Mouse (Mus musculus) olfactory bulb, adult 2 months (tissue): ENCODE data around the gene Tekt5. TPM values are rescaled to one million over a fixed set of nuclear protein-coding genes. Genes with fewer than 3 reads are reported as not detected.

Experiments used
- H3K27ac ChIP-seq: fragments of 200-500 bp; 2 replicates; pipeline ENCODE4 v1.5.1; 2012; ENCODE audit warnings: low read depth, low read length; ENCODE audit not compliant: insufficient read depth
- H3K4me1 ChIP-seq: fragments of 200-500 bp; 2 replicates; pipeline ENCODE4 v1.6.1; 2012; ENCODE audit warnings: low read length; ENCODE audit not compliant: control insufficient read depth, insufficient read depth
- H3K4me3 ChIP-seq: fragments of 200-500 bp; 2 replicates; pipeline ENCODE4 v1.5.1; 2012; ENCODE audit warnings: mild to moderate bottlenecking, low read depth, low read length, moderate library complexity; ENCODE audit not compliant: insufficient read depth
- CTCF ChIP-seq: fragments of 200-500 bp; IDR thresholded peaks from 2 replicates; pipeline ENCODE4 v1.5.1; 2012; ENCODE audit warnings: low read depth, mild to moderate bottlenecking, low read length, moderate library complexity; ENCODE audit not compliant: insufficient read depth
- POLR2A ChIP-seq: fragments of 200-500 bp; IDR thresholded peaks from 2 replicates; pipeline ENCODE4 v1.6.1; 2012; ENCODE audit warnings: mild to moderate bottlenecking, low read depth, low read length, moderate library complexity; ENCODE audit not compliant: insufficient read depth
- WGBS: fragments of 180-500 bp; shearing (Covaris S2); methylation state at CpG from one replicate; pipeline ENCODE4 v1.1.7; 2018; 5-methylcytosine and 5-hydroxymethylcytosine counted together
- polyA plus RNA-seq: library from polyadenylated mRNA; stranded (reverse); fragments of >200 nt; gene quantifications from 2 replicates; pipeline ENCODE4 v1.2.4, GENCODE M21; 2012; ENCODE audit warnings: low replicate concordance; ENCODE audit not compliant: missing spikeins, insufficient read depth, insufficient read length

Gene Tekt5
- polyA plus RNA-seq, 1 experiment, result not detected

- no peak for TF ChIP-seq CTCF
- no peak for TF ChIP-seq POLR2A
- Histone ChIP-seq H3K27ac (no peak overlapping the region), H3K4me3 (no peak overlapping the region), H3K4me1 (peaks cover 17% of the 10 kb centered on the region)
- 66% methylated on average over 3 of the region's 3 CpGs for WGBS
Measured at GRCm38 (mm10) chr16:10369468-10369934, 25.8 kb downstream of the Tekt5 start.

- Histone ChIP-seq H3K4me3 (no peak overlapping the region), H3K27ac (no peak overlapping the region), H3K4me1 (peaks cover 17% of the 10 kb centered on the region)
- TF ChIP-seq POLR2A (no peak), CTCF (no peak)
- WGBS, result 51% methylated on average over 14 of the region's 14 CpGs
Measured at GRCm38 (mm10) chr16:10366240-10367217, 28.8 kb downstream of the Tekt5 start.

DNA sequence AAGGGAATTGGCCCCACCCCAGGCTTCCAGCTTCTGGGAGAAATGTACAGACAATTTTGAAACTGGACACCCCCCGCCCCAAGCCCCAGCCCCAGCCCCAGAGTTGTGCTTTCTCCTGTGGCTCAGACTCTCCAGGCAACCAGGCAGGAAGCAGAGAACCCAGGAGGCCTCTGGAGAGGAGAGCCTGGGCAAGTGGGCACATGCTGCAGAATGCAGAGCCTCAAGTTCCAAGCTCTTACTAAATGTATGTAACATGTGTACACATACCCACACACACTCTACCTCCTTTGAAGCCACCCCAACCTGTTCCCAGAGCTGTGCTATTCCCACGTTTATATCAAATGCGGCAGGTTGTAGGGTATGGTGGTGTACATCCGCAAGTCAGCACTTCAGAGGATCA, 29.5 kb downstream of the Tekt5 start:
- Histone ChIP-seq H3K4me3 (no peak overlapping the region), H3K4me1 (peaks cover 21% of the 10 kb centered on the region), H3K27ac (no peak overlapping the region)
- 90% methylated on average over 4 of the region's 4 CpGs for WGBS
- TF ChIP-seq CTCF, result no peak
- no peak for TF ChIP-seq POLR2A

DNA sequence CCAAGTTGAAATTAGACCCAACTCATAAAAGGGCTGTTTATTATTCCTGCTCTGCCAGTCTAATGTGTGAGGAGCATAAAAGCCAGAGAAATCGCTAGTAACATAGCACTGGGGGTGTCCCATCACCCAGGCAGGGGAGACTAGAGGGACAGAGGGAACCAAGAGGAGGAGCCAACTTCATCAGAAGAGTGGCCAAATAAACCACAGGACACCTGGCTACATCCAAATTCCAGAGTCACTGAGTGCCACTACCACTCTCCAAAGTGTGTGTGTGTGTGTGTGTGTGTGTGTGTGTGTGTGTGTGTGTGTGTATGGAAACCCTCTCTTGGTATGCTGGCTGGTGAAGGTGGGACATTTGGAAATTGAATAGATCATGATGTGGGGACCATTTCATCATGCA, 32.2 kb downstream of the Tekt5 start:
- TF ChIP-seq CTCF, result no peak
- TF ChIP-seq POLR2A, result no peak
- H3K4me1 ChIP-seq, result peaks cover 15% of the 10 kb centered on the region
- H3K27ac ChIP-seq, result no peak overlapping the region
- no peak overlapping the region for H3K4me3 ChIP-seq
- 30% methylated on average over 1 of the region's 1 CpGs for WGBS

DNA sequence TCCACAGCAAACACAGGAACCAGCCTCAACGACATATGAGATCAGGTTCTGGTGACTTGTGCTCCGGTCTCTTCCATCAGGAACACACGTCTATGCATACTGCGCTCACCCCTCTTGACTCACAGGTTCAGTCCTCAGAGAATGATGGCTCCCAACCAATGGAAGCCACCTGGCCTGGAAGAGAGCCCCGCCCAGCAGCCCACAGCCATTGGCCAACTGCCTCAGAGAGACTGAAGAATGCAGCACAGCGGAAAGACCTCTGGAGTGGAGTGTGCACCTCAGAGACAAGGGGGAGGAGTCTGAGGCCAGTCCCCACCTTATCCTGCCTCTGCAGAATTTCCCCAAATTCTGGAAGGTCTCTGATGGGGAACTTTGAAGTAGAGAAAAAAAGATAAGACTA, 36.0 kb downstream of the Tekt5 start:
- WGBS, result 93% methylated on average over 6 of the region's 6 CpGs

GRCm38 (mm10) chr16:10358010-10358934, 37.0 kb downstream of the Tekt5 start:
- WGBS, result 29% methylated on average over 30 of the region's 30 CpGs
- Histone ChIP-seq H3K4me3 (no peak overlapping the region), H3K27ac (no peak overlapping the region)

More for the DNA sequence above, 36.0 kb downstream of the Tekt5 start:
- Histone ChIP-seq H3K4me1 (peaks cover 8% of the 10 kb centered on the region), H3K4me3 (no peak overlapping the region), H3K27ac (no peak overlapping the region)
- TF ChIP-seq POLR2A (no peak), CTCF (no peak)

GRCm38 (mm10) chr16:10355004-10355403, 40.3 kb downstream of the Tekt5 start:
- Histone ChIP-seq H3K4me3 (no peak overlapping the region), H3K4me1 (peaks cover 4% of the 10 kb centered on the region), H3K27ac (no peak overlapping the region)
- TF ChIP-seq POLR2A (no peak), CTCF (no peak)

More at GRCm38 (mm10) chr16:10358010-10358934, 37.0 kb downstream of the Tekt5 start:
- no peak for TF ChIP-seq POLR2A
- H3K4me1 ChIP-seq, result peaks cover 7% of the 10 kb centered on the region

DNA sequence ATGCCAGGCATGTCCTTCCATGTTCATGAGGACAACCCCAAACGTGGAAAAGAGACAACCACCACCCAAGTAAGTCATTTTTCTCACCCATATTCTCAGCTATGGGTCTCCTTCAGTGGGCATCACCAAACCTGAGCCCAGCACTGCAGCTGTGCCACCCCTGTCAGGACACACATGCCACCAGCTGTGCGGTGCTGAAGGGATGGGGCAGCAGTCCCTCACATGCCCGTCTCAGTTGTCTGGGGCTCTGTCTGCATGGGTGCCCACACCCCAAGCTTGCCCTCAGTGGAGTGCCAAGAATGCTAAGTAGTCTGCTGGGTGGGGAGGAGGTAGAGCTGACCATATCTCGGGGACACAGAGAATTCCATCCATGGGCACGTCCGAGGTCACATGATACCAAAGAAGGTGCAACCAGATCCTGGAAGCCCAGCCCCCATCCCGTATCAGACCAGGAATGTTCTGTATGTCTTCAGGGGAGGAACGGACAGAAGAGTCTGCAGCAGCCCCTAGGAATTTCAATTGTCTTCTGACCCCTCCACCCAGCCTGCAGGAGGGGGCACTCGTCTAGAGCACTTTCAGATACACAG, 44.1 kb downstream of the Tekt5 start:
- 79% methylated on average over 9 of the region's 9 CpGs for whole genome bisulfite sequencing
- no peak for TF ChIP-seq CTCF
- no peak for TF ChIP-seq POLR2A
- Histone ChIP-seq H3K4me1 (peaks cover 6% of the 10 kb centered on the region; the same call in 1 of the 2 replicates), H3K4me3 (no peak overlapping the region), H3K27ac (no peak overlapping the region)

DNA sequence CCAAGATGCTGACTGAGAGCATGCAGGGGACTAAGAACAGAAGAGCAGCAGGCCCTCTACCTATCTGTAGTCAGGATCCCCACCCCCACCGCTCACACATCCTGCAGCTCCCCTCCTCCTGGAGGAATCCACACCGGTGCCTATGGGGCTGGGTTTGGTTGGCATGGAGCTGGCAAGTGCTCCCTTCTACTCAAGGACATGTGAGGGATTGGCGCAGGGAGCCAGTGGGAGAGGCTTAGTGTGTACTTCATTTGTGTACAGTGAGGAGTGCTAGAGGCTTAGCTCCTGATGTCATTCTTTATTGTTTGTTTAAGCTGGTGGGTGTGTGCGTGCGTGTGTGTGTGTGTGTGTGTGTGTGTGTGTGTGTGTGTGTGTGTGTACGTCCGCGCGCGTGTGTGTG, 45.4 kb downstream of the Tekt5 start:
- H3K27ac ChIP-seq, result no peak overlapping the region
- no peak for TF ChIP-seq CTCF
- TF ChIP-seq POLR2A, result no peak
- 83% methylated on average over 10 of the region's 10 CpGs for WGBS
- H3K4me1 ChIP-seq, result peaks cover 6% of the 10 kb centered on the region; the same call in 1 of the 2 replicates
- H3K4me3 ChIP-seq, result no peak overlapping the region
